Mouse (Mus musculus) mammary gland, adult 2 months (tissue): Measurements from ENCODE around the gene Usp39. TPM values are rescaled to one million over a fixed set of nuclear protein-coding genes. Genes with fewer than 3 reads are reported as not detected.

Source experiments
- polyA plus RNA-seq: library from polyadenylated mRNA; depleted of rRNA; stranded (reverse); fragments of >200 nt; gene quantifications from 2 replicates; pipeline ENCODE4 v1.2.3, GENCODE M21; 2012; ENCODE audit warnings: low replicate concordance; rRNA removed

The Usp39 gene
- 14.1 and 27.3 TPM in 2 replicates for polyA plus RNA-seq

GRCm38 (mm10) chr6:72345074-72345567 is at the start of gene Usp39:
TSS of gene Usp39 (minus strand) at chr6:72345184.

GRCm38 (mm10) chr6:72389941-72390771 is 45.2 kb upstream of the Usp39 start, which contains the start of gene Vamp8:
TSS of gene Vamp8 (minus strand) at chr6:72390703.

GRCm38 (mm10) chr6:72380131-72380770 is 35.3 kb upstream of the Usp39 start, which contains the start of gene Vamp5:
TSS of gene Vamp5 (minus strand) at chr6:72380468.

GRCm38 (mm10) chr6:72366844-72367443 is 22.0 kb upstream of the Usp39 start, which contains the start of gene Rnf181:
TSS of gene Rnf181 (minus strand) at chr6:72366956.

GRCm38 (mm10) chr6:72355066-72355911 is 10.3 kb upstream of the Usp39 start, which contains the start of gene Tmem150a:
TSS of gene Tmem150a (plus strand) at chr6:72355447.

GRCm38 (mm10) chr6:72347166-72347941 is 2.4 kb upstream of the Usp39 start, which contains the start of gene 0610030E20Rik:
TSS of gene 0610030E20Rik (plus strand) at chr6:72347317.

Other genes starting within 250 kb of the Usp39 start
- 8.1 and 12.7 TPM in 2 replicates for gene St3gal5, start 247.6 kb downstream of the Usp39 start, polyA plus RNA-seq
- 9.1 and 14.8 TPM in 2 replicates for gene Atoh8, start 109.6 kb downstream of the Usp39 start, polyA plus RNA-seq
- 0.80 and 1.6 TPM in 2 replicates for gene Sftpb, start 40.6 kb downstream of the Usp39 start, polyA plus RNA-seq
- 24.1 and 25.5 TPM in 2 replicates for gene 0610030E20Rik, start 2.1 kb upstream of the Usp39 start, polyA plus RNA-seq
- gene Tmem150a, start 10.3 kb upstream of the Usp39 start, polyA plus RNA-seq: 37.7 and 56.7 TPM in 2 replicates
- 63.9 and 64.3 TPM in 2 replicates for gene Rnf181, start 21.8 kb upstream of the Usp39 start, polyA plus RNA-seq
- 26.1 and 61.1 TPM in 2 replicates for gene Vamp5, start 35.3 kb upstream of the Usp39 start, polyA plus RNA-seq
- gene Vamp8, start 45.5 kb upstream of the Usp39 start, polyA plus RNA-seq: 110 and 196 TPM in 2 replicates
- 21.4 and 27.9 TPM in 2 replicates for gene Ggcx, start 69.1 kb upstream of the Usp39 start, polyA plus RNA-seq
- gene Mat2a, start 94.4 kb upstream of the Usp39 start, polyA plus RNA-seq: 100 and 101 TPM in 2 replicates
- 0.20 and 0.26 TPM in 2 replicates for gene Sh2d6, start 176.5 kb upstream of the Usp39 start, polyA plus RNA-seq
- 69.5 and 133 TPM in 2 replicates for gene Capg, start 199.2 kb upstream of the Usp39 start, polyA plus RNA-seq